Mouse (Mus musculus) liver, adult 2 months (tissue): Measurements from ENCODE around the gene Pde4a. TPM values are rescaled to one million over a fixed set of nuclear protein-coding genes. Genes with fewer than 3 reads are reported as not detected.

Experiments used
- DNase-seq: peaks from one replicate; pipeline ENCODE4 v3.0.0-alpha.2; 2011; ENCODE audit warnings: low read depth, low spot score; ENCODE audit errors: extremely low read depth
- H3K27ac ChIP-seq: fragments of 200-500 bp; replicated peaks from 2 replicates; pipeline ENCODE4 v1.5.1; 2012; ENCODE audit warnings: low read depth, mild to moderate bottlenecking, control low read depth, inconsistent platforms, low read length; ENCODE audit not compliant: insufficient read depth
- H3K27me3 ChIP-seq: fragments of 200-500 bp; 2 replicates; pipeline ENCODE4 v1.6.1; 2012; ENCODE audit warnings: mild to moderate bottlenecking, moderate library complexity, low read length, inconsistent platforms; ENCODE audit not compliant: control insufficient read depth, insufficient read depth
- H3K36me3 ChIP-seq: fragments of 200-500 bp; 2 replicates; pipeline ENCODE4 v1.6.1; 2012; ENCODE audit warnings: low read length, inconsistent platforms; ENCODE audit not compliant: control insufficient read depth, insufficient read depth
- H3K4me1 ChIP-seq: fragments of 200-500 bp; 2 replicates; pipeline ENCODE4 v1.6.1; 2011; ENCODE audit warnings: low read length; ENCODE audit not compliant: control insufficient read depth, insufficient read depth
- H3K4me3 ChIP-seq: fragments of 200-500 bp; 2 replicates; pipeline ENCODE4 v1.5.1; 2011; ENCODE audit warnings: low read depth, mild to moderate bottlenecking, control low read depth, low read length, moderate library complexity; ENCODE audit not compliant: insufficient read depth
- H3K79me2 ChIP-seq: fragments of 200-500 bp; 2 replicates; pipeline ENCODE4 v1.6.1; 2012; ENCODE audit warnings: inconsistent platforms, mild to moderate bottlenecking, low read length, moderate library complexity; ENCODE audit not compliant: control insufficient read depth, insufficient read depth
- H3K9ac ChIP-seq: fragments of 200-500 bp; 2 replicates; pipeline ENCODE4 v1.6.1; 2012; ENCODE audit warnings: low read depth, mild to moderate bottlenecking, control low read depth, inconsistent platforms, low read length
- CTCF ChIP-seq: fragments of 200-500 bp; IDR thresholded peaks from 2 replicates; pipeline ENCODE4 v1.5.1; 2011; ENCODE audit warnings: low read depth, low read length, control low read depth
- POLR2A ChIP-seq: fragments of 200-500 bp; IDR thresholded peaks from 2 replicates; pipeline ENCODE4 v1.6.1; 2011; ENCODE audit warnings: low read length, control low read depth; ENCODE audit not compliant: insufficient read depth; ENCODE audit errors: extremely low read depth
- WGBS: fragments of 180-500 bp; shearing (Covaris S2); methylation state at CpG from one replicate; pipeline ENCODE4 v1.1.7; 2018; 5-methylcytosine and 5-hydroxymethylcytosine counted together
- polyA plus RNA-seq: library from polyadenylated mRNA; depleted of rRNA; stranded (reverse); fragments of >200 nt; gene quantifications from 2 replicates; pipeline ENCODE4 v1.2.3, GENCODE M21; 2012
- total RNA-seq: library from RNA; depleted of rRNA; stranded (reverse); fragments of >200 nt; gene quantifications from 2 replicates; pipeline ENCODE4 v1.2.3, GENCODE M21; 2014

Gene Pde4a
- total and polyA plus RNA-seq, 2 experiments = 1.0 to 3.5 TPM

DNA sequence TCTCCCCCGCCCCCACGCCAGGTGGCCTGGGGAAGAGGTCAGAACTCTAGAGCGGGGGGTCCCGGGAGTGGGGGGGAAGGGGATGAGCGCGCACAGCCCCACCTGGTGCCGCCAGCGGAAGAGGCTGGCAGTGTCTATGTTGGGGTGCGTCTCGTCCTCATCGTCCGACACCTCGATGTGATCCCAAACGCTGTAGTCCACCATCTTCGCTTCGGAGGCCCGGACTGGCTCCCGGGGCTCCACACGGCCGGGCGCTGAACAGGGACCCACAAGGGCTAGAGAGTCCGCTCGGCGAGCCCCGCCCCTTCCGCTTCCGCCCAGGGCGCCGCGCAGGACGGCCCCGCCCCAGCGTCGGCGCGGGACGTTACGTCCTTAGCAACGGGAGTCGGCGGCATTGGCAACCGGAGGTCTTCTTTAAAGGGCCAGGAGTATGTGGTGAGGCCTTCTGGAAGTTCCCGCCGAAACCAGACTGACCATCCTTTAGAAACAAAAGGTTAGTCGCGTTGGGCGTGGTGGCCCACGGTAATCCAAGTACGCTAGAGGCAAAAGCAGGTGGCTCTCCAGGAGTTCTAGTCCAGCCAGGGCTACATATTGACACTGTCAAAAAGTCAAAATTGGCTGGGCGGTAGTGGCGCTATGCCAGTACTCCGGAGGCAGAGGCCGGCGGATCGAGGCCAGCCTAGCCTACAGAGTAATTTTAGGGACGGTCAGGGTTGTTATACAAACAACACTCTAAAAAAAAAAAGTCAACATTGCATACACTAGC, 15.7 kb upstream of the Pde4a start, which contains the start of gene Cdc37:
Cdc37 (minus strand) TSS at position 329 of the 766 bp plus-strand sequence.
- peaks cover 12% of the 10 kb centered on the region for H3K4me1 ChIP-seq

DNA sequence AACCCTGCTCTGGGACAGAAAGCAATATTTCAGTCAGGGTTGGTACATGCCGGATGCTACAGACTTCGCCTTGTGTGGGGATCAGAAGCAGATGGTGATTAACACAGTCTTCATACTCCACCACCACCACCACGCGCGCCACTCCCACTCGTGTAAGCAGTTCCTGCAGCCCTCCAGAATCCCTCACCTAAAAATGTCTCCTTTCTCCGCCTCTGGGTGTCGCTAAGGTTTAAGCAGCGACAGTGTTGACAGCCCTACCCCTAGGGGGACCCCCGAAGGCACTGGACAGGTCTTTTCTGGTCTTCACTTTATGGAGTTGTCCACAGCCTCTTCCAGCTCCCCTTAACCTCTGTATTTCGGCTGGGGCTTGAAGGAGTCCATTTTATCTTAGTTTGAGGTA, 12.8 kb upstream of the Pde4a start:
- Histone ChIP-seq H3K36me3 (no peaks in the 10 kb centered on the region), H3K27ac (no peak overlapping the region), H3K4me1 (peaks cover 9% of the 10 kb centered on the region), H3K79me2 (peaks cover 13% of the 10 kb centered on the region; the same call in 1 of the 2 replicates), H3K27me3 (no peaks in the 10 kb centered on the region), H3K4me3 (no peak overlapping the region), H3K9ac (no peak overlapping the region)
- no peak for DNase-seq
- TF ChIP-seq POLR2A (no peak), CTCF (peak; percentile 67)
- WGBS = 4% methylated on average over 11 of the region's 11 CpGs

More for the DNA sequence above, 15.7 kb upstream of the Pde4a start, which contains the start of gene Cdc37:
- Histone ChIP-seq H3K4me3 (peak within 1 kb of the TSS; percentile 72), H3K27me3 (no peaks in the 10 kb centered on the region), H3K36me3 (no peaks in the 10 kb centered on the region), H3K9ac (peak within 1 kb of the TSS; percentile 77), H3K27ac (peak within 1 kb of the TSS; percentile 21), H3K79me2 (peaks cover 30% of the 10 kb centered on the region; the same call in 1 of the 2 replicates)
- TF ChIP-seq CTCF (no peak), POLR2A (peak; percentile 64; the same call in 1 of the 2 replicates)
- peak; percentile 65 for DNase-seq
- WGBS = 2% methylated on average over 56 of the region's 56 CpGs

DNA sequence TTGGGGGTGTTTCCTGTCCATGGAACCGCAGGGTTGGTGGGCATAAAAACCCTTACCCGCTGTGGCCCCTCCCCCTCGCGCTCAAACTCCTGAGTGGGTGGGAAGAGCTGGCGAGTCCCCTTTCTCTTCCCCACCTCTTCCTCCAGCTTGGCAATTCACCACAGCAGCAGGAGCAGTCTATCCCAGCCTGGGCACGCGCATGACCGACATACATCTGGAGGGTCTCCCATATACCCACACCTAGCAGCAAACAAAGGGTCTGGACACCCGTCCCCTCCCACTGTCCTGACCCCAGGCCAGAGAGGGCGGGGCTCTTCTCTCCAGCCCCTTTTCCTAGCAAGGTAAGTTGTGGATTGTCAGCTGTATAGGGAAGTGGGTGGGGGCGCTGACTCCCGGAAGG, 12.2 kb upstream of the Pde4a start:
- H3K9ac ChIP-seq = no peak overlapping the region; the same call in 1 of the 2 replicates
- H3K36me3 ChIP-seq = no peaks in the 10 kb centered on the region
- no peaks in the 10 kb centered on the region for H3K27me3 ChIP-seq
- no peak overlapping the region for H3K27ac ChIP-seq
- DNase-seq = no peak
- 8% methylated on average over 12 of the region's 12 CpGs for WGBS
- no peak for TF ChIP-seq POLR2A
- no peak for TF ChIP-seq CTCF
- H3K4me1 ChIP-seq = peaks cover 5% of the 10 kb centered on the region
- peak overlapping the region; percentile 6; the same call in 1 of the 2 replicates for H3K4me3 ChIP-seq
- H3K79me2 ChIP-seq = peaks cover 12% of the 10 kb centered on the region; the same call in 1 of the 2 replicates

DNA sequence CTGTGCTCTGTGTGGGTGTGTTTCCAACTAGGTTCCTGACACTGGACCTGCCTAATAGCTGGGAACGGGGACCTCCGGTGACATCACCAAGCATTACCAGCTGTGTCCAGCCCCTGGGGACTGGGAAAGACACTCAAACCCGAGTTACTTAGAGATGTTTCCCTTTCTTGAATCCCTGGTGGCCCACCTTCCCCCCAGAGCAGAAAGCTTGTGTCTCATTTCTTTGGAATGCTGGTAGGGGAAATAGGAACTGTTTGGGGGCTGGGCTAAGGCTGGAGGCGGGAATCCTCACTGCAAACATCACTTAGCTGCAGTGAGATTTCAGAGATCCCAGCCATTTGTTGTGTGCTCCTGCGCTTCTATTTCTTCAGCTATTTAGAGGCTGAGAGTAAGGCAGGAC, 11.7 kb upstream of the Pde4a start:
- Histone ChIP-seq H3K36me3 (no peaks in the 10 kb centered on the region), H3K79me2 (peaks cover 8% of the 10 kb centered on the region; the same call in 1 of the 2 replicates), H3K27me3 (no peaks in the 10 kb centered on the region), H3K4me3 (peak overlapping the region; percentile 6; the same call in 1 of the 2 replicates), H3K9ac (no peak overlapping the region), H3K27ac (no peak overlapping the region), H3K4me1 (peaks cover 3% of the 10 kb centered on the region)
- TF ChIP-seq POLR2A (no peak), CTCF (no peak)
- no peak for DNase-seq
- 24% methylated on average over 5 of the region's 5 CpGs for WGBS

DNA sequence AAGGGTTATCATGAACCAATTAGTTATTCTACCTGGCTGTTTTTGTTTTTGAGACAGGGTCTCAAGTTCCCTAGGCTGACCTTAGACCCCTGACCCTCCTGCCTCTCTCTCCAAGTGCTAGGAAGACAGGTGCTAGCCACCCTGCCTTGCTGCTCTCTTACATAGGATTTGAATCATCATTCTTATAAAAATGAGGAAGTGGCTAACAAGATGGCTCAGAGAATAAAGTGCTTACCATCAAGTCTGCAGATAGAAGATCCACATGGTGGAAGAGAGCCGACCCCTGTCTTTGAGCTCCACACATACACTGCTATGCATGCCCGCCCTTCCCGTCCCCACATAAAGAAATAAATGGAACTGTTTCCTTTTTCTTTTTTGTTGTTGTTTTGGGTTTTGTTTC, 10.7 kb upstream of the Pde4a start:
- H3K9ac ChIP-seq = no peak overlapping the region
- H3K79me2 ChIP-seq = no peaks in the 10 kb centered on the region
- no peaks in the 10 kb centered on the region for H3K27me3 ChIP-seq
- DNase-seq = no peak
- H3K4me3 ChIP-seq = no peak overlapping the region
- H3K36me3 ChIP-seq = no peaks in the 10 kb centered on the region
- 88% methylated on average over 3 of the region's 3 CpGs for WGBS
- TF ChIP-seq POLR2A = no peak
- TF ChIP-seq CTCF = no peak
- no peak overlapping the region for H3K27ac ChIP-seq
- H3K4me1 ChIP-seq = no peaks in the 10 kb centered on the region
